Mouse (Mus musculus) kidney, adult 9 months (tissue): ENCODE data around the gene Negr1.

ENCODE experiments used
- DNase-seq: peaks from one replicate; pipeline ENCODE4 v3.0.0; 2022

Negr1 gene

GRCm38 (mm10) chr3:156923159-156923558 is 361.6 kb downstream of the Negr1 start:
- no peak for DNase-seq

DNA sequence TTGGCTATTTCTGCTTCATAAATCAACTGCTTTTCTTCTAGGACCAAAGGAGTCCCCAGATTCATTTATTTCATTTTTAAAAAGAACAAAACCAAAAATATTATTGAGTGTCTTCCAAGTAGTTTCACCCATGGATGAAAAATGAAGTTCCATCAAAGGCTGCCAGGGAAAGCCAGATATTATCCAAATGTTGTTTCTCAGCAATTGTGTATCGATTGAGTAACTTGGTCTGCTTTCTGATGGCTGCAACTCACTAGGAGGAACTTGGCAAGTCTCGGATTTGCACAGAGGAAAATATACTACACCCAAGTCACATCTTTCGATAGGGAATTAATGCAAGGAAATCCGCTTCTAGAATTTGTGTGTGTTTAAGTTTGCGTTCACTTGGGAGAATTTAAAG is 363.5 kb downstream of the Negr1 start:
- DNase-seq = no peak

- DNase-seq = no peak
Observed at GRCm38 (mm10) chr3:156928396-156929061, 366.9 kb downstream of the Negr1 start.

GRCm38 (mm10) chr3:156929062-156929397 is 367.4 kb downstream of the Negr1 start:
- DNase-seq = no peak

GRCm38 (mm10) chr3:156929677-156930440 is 368.3 kb downstream of the Negr1 start:
- no peak for DNase-seq

- DNase-seq = no peak
Observed at GRCm38 (mm10) chr3:156931011-156931410, 369.4 kb downstream of the Negr1 start.

DNA sequence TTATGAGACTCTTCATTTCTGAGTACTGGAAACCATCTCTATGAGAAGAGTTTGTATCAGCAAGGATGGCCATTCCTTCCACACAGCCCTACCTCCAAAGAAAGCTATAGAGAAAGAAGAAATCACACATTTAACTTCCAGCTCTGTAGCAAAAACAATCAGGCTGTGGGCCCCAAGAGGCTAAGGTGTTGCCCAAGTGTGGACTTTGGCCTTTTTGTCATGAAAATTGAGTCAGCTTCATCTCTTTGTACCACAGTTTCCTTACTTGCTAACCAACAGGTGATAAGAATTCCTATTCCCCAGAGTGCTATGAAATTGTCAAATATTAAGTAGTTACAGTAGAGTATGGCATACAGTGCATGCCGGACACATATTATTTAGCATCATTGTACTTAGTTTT is 369.9 kb downstream of the Negr1 start:
- no peak for DNase-seq

DNA sequence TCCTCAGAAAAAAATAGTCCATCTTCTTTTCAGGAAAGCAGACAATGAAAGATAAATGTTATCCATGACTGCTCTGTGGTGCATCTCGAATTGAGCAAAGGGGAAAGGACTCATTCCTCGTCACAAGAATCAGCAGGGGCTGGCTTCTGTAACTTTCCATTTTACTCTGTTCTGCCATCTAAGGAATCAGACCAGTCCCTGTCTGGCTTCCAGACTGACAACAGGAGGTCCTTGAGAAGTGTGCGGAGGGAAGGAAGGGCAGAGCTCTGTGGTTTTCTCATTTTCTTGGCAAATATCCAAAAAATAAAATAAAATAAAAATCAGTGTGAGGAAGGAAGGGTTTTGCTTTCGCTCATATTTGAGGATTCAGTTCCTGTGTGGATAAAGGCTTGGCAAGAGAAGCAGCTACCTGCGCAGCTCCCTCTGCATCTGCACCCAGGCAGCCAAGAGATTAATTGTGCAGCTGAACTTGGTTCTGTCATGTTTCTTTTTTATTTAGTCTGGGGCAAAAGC is 373.2 kb downstream of the Negr1 start:
- DNase-seq = no peak

DNA sequence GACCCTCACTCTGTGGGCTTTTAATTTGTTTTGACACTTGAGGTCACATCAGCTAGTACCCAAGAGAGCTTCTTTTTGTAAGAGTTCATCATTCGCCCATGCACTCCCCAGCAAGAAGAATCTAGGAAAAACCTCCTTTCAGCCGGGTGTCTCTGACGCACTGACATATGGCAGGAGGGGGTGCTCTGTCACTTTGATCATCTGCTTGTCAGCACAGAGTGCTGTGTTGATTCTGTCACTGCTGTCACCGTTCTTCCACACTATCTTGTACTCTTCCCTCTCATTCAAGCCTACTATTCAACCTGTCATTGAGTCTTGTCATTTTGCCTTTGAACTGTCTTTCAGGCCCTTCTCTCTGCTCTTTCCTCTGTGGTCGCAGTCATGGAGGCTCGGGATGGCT is 385.8 kb downstream of the Negr1 start:
- no peak for DNase-seq

- DNase-seq = no peak
Observed at GRCm38 (mm10) chr3:156952970-156953369, 391.4 kb downstream of the Negr1 start.

GRCm38 (mm10) chr3:156955094-156955493 is 393.5 kb downstream of the Negr1 start:
- DNase-seq = no peak

DNA sequence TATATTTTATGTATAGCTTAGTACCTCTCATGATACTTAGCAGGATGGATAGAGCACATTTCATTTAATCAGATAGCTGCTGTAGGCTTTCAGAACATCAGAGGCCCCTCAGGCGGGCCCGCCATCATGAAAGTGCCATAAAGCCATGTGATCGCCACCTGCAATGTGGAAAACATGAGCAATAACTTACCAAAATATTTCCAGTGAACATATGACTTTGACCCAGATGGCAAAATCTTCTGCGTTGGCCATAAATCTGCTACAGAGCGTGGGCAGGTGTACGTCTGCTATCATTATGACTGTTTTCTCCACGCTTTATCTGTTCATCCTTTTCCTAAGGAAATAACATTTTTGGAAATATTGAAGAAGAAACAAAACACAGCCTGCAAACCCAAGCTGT is 397.0 kb downstream of the Negr1 start:
- no peak for DNase-seq

DNA sequence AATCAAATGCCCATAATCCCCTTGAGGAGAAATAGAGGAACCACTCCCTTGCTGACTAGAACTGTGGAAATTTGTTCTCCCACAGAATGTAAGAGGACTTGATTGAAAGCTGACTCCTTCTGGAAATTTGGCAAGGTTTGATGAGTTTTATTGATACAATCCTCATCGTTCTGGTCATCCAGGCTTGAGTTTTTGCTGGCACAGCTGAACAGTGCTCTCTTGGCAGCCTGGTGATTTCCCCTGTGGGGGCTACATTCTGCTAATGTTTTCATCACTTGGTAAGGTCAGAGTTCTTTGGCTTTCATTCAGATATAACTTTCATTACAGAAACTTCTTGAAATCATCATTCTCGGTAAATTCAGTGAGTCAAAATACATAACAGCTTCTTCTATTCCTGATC is 407.2 kb downstream of the Negr1 start:
- no peak for DNase-seq

- DNase-seq = no peak
Observed at GRCm38 (mm10) chr3:156971104-156971503, 409.5 kb downstream of the Negr1 start.

GRCm38 (mm10) chr3:156976816-156977215 is 415.2 kb downstream of the Negr1 start:
- DNase-seq = no peak

DNA sequence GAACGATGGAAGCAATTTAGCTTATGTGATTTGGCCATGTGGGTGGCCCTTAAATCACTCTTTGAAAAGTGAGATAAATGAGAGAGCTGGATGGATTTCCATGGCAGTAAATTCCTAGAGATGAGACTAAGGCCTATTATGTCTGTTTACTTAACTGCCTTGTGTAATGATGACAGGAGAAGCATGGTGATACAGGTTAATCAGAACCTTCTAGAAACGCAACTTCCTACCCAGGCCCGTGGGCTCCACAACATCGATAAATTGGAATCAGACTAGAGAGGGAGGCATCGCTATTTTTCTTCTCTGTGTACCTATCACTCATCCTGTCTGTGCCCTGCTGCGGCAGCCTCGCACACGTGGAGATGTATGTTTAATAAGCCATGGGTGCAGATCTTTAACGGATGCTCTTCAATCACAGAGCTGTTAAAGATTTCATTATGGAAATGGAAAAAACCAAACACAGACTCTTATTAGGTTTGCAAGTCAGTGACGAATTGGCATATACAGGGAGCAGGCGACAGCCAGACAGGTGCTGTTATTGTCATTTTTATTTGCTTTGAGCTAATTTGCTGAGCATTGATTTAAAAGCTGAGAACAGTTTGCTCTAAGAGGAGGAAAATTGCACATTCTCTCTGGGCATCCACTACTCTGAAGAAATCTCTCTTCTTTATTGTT is 418.6 kb downstream of the Negr1 start:
- no peak for DNase-seq

GRCm38 (mm10) chr3:156982102-156982501 is 420.5 kb downstream of the Negr1 start:
- peak; percentile 3 for DNase-seq

DNA sequence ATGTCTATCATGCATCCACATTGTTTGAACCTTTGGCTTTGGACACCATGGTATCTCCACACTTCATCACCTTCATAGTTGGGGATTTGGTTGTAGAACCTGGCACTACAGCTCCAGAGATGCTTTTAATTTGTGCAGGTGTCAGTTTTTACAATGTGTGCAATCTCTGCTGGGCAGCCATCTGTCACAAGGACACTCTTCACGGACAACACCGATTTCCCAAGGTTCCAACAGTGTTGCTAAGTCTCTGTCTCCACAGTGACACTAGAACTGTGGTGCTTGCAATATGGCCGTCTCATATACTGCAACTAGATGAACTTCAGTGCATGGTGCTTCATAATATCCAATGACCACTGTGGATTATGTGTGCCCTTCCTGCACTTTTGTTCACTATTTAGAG is 425.5 kb downstream of the Negr1 start:
- DNase-seq = no peak

DNA sequence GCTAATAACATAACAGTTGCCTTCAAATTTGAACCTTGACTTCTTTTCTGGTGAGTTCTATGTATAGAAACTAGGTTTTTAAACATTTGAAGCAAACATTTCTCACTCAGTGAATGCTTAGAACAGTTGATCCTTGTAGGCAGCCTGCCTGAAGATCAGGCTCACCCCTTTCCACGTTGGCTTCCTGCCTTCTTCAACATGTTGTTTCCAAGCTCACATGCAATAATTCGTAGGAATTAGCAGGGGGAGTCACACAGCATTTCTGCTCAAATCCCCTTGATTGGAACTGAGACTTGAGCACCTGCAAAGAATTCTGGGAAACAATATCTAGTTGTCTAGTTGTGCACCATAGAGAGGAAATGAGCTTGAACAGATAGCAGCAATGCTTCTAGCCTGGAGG is 430.6 kb downstream of the Negr1 start:
- DNase-seq = no peak

DNA sequence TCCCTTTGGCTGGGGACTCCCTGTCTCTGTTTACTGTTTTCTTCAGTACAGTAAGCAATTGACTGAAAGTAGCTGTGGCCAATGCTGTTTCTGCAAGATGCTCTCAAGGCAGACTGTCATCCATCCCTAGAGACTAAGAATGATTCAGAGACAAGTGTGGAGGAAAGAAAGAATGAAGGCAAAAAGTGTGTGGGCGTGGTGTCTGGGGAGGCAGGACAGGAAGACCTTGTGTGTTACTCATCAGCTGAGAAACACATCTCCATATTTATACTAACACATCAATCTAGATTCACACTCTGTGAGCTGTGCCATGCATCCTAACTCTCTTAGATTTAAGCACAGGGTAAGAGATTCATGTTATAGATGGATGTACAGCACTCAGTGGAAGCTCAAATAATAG is 431.2 kb downstream of the Negr1 start:
- DNase-seq = no peak

DNA sequence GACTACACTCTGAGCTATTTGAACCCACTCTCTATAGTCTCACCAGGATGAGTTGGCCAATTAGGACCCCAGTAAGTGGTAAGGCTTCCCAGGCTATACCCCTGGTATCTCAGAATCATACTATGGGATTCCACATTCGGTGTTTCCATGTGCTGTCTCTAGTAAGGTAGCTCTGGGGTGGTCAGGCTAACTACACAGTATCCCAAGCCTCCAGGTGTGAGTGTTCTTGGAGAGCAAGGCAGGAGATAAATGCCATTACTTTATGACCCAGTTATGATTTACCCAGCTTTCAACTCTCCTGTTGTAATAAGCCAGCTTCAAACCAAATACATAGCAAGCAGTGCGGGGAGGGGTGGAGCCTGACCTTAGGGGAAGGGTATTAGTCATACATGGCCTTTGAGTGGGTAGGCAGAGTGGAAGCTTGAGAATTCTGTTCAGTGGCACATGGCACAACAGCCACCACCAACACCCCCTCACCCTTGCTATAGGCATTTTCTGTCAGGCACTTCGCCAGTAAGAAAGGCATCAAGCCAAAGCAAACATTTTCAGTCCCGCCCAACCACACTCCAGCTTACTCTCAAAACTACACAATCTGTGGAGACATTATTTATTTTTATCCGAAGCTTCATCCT is 437.7 kb downstream of the Negr1 start:
- DNase-seq = no peak

GRCm38 (mm10) chr3:157021632-157022031 is 460.0 kb downstream of the Negr1 start:
- no peak for DNase-seq

- peak; percentile 19 for DNase-seq
Observed at GRCm38 (mm10) chr3:157024580-157024979, 463.0 kb downstream of the Negr1 start.
